Mouse (Mus musculus): ENCODE results near the gene Tbl3. TPM values are rescaled to one million over a fixed set of nuclear protein-coding genes. Genes with fewer than 3 reads are reported as not detected.
"Not testable (repeated sequence)": the region's sequence is repeated elsewhere in the genome, so short reads cannot be mapped to it uniquely, and the experiment has no call there.

Gene Tbl3
- total and polyA plus RNA-seq, 3 experiments = 103 to 111 TPM; not detected in 1

DNA sequence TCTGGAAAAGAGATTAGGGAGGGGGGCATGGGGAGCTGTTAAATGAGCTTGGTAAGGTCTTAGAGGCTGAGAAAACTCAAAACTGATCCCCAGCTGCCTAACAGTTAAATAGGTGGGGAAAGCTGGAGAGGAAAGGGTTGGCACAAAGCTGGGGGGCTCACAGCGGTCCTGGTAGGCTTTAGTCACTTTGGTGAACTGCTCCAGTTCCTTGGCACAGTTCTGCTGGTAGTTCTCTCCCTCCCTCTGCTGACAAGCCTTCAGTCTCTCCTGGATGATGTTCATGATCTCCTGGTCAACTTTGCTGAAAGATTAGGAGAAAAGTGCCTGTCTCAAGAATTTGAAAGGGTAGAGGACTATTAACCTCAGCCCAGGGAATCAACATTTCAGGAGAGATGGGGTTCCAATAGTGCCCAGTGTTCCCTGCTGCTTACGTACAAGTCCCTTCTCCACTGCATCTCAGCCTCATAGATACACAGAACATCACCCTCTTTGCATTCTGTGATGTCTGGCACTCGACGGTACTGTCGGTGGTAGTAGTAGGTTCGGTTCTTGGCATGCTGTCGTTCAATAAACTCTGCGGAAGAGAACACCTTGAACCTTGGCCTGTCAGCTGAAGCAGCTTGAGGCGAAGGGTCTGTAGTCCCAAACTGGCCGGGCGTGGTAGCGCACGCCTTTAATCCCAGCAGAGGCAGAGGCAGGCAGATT, 14.9 kb upstream of the Tbl3 start (continued):
- peak; percentile 24 to 79; a peak in 3 of 4 replicates for TF ChIP-seq POLR2A (IDR thresholded peaks at IDR 0.05; ENCODE audit: control insufficient read depth in 1 of 2, insufficient read depth in 1 of 2, low read depth in 1 of 2, low read length in 2 of 2, poor library complexity in 1 of 2)
- TF ChIP-seq NELFE (IDR thresholded peaks at IDR 0.05; ENCODE audit: low read depth, low read length) = no peak
- no peak for TF ChIP-seq TCF12 (IDR thresholded peaks at IDR 0.05; ENCODE audit: low read depth, low read length)

DNA sequence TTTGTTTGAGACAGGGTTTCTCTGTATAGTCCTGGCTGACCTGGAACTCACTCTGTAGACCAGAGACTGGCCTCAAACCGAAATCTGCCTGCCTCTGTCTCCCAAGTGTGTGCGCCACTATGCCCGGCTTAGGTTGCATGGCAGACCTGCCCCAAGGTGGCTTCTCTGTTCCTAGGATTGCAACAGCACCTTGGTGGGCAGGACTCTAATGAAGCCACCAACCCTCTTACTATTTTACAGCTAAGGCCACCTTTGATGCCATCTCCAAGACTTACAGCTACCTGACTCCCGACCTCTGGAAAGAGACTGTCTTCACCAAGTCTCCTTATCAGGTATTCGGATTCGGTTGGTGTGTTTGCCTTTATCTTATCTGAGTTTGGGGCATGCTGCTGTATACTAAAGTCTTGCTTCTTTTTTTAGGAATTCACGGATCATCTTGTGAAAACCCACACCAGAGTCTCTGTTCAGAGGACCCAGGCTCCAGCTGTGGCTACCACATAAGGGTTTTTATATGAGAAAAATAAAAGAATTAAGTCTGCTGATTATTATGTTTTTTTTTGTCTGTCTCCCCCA, 14.0 kb upstream of the Tbl3 start:
- TF ChIP-seq SIN3A (IDR thresholded peaks at IDR 0.05; ENCODE audit: low read length) (peak; percentile 57; the same call in 1 of the 2 replicates), EP300 (IDR thresholded peaks at IDR 0.05; ENCODE audit: low read depth in 1 of 2, low read length in 2 of 2) (peak in 1 of 2 experiments; percentile 44; a peak in 1 of 4 replicates), GATA1 (IDR thresholded peaks at IDR 0.05; ENCODE audit: low read depth, low read length) (peak; percentile 79), TCF12 (IDR thresholded peaks at IDR 0.05; ENCODE audit: low read depth, low read length) (0 out of 2 replicates have a peak, but pooled peaks have one; percentile 26), ETS1 (IDR thresholded peaks at IDR 0.05; ENCODE audit: low read depth, low read length) (0 out of 2 replicates have a peak, but pooled peaks have one; percentile 19), HCFC1 (IDR thresholded peaks at IDR 0.05; ENCODE audit: low read depth, low read length) (0 out of 2 replicates have a peak, but pooled peaks have one; percentile 12), MXI1 (IDR thresholded peaks at IDR 0.05; ENCODE audit: low read depth, low read length) (peak; percentile 49; the same call in 1 of the 2 replicates), MYC (IDR thresholded peaks at IDR 0.05; ENCODE audit: low read depth, low read length) (0 out of 2 replicates have a peak, but pooled peaks have one; percentile 33)
- Histone ChIP-seq H3K79me2 (ENCODE audit: control insufficient read depth, insufficient read depth, low read length, poor library complexity) (peaks cover 51% of the 10 kb centered on the region), H3K4me1 (ENCODE audit: control insufficient read depth in 1 of 2, insufficient read depth in 2 of 2, low read length in 2 of 2) (peaks cover 0 to 14% of the 10 kb centered on the region in 2 experiments; a peak in 3 of 4 replicates), H3K4me3 (ENCODE audit: control insufficient read depth in 1 of 2, insufficient read depth in 1 of 2, low read depth in 2 of 2, low read length in 2 of 2) (peak overlapping the region; percentile 69 to 70), H3K27ac (ENCODE audit: control insufficient read depth, low read depth, low read length) (peak overlapping the region; percentile 65), H3K9ac (ENCODE audit: control insufficient read depth, low read depth, low read length, poor library complexity, severe bottlenecking) (peak overlapping the region; percentile 79), H3K36me3 (ENCODE audit: control insufficient read depth in 1 of 2, insufficient read depth in 2 of 2, low read length in 2 of 2) (peaks cover 5 to 15% of the 10 kb centered on the region in 2 experiments; a peak in 3 of 4 replicates)
- H3K27me3 ChIP-seq (ENCODE audit: control insufficient read depth in 1 of 2, insufficient read depth in 2 of 2, low read length in 2 of 2); H3K9me3 ChIP-seq (replicated peaks; ENCODE audit: insufficient read depth, low read length): not testable (repeated sequence)
- peak; percentile 57 for DNase-seq (ENCODE audit: low read depth, low spot score)

- not testable (repeated sequence) for H3K9me3 ChIP-seq (replicated peaks; ENCODE audit: insufficient read depth, low read length); H3K27me3 ChIP-seq (ENCODE audit: control insufficient read depth in 1 of 2, insufficient read depth in 2 of 2, low read length in 2 of 2)
- Histone ChIP-seq H3K4me3 (ENCODE audit: control insufficient read depth in 1 of 2, insufficient read depth in 1 of 2, low read depth in 2 of 2, low read length in 2 of 2) (peak overlapping the region; percentile 36 to 70), H3K79me2 (ENCODE audit: control insufficient read depth, insufficient read depth, low read length, poor library complexity) (peaks cover 51% of the 10 kb centered on the region), H3K36me3 (ENCODE audit: control insufficient read depth in 1 of 2, insufficient read depth in 2 of 2, low read length in 2 of 2) (peaks cover 5 to 13% of the 10 kb centered on the region in 2 experiments; a peak in 3 of 4 replicates), H3K4me1 (ENCODE audit: control insufficient read depth in 1 of 2, insufficient read depth in 2 of 2, low read length in 2 of 2) (peaks cover 0 to 10% of the 10 kb centered on the region in 2 experiments; a peak in 2 of 4 replicates), H3K9ac (ENCODE audit: control insufficient read depth, low read depth, low read length, poor library complexity, severe bottlenecking) (peak overlapping the region; percentile 86), H3K27ac (ENCODE audit: control insufficient read depth, low read depth, low read length) (peak overlapping the region; percentile 87)
- 0 out of 4 replicates have a peak, but pooled peaks of 1 of the 2 experiments have one; percentile 35 for TF ChIP-seq POLR2A (IDR thresholded peaks at IDR 0.05; ENCODE audit: control insufficient read depth in 1 of 2, insufficient read depth in 1 of 2, low read depth in 1 of 2, low read length in 2 of 2, poor library complexity in 1 of 2)
- DNase-seq (ENCODE audit: low read depth, low spot score) = peak; percentile 50
Measured at GRCm38 (mm10) chr17:24720616-24721015, 13.2 kb upstream of the Tbl3 start.

Data from MEL (cell line).